Mouse (Mus musculus): ENCODE measurements at regions not wholly inside any gene's neighbourhood (a gene's known extent, or its start where the extent isn't known, plus 50 kb on each side); places are given as distances from the start of the nearest gene placed in this dataset.

DNA sequence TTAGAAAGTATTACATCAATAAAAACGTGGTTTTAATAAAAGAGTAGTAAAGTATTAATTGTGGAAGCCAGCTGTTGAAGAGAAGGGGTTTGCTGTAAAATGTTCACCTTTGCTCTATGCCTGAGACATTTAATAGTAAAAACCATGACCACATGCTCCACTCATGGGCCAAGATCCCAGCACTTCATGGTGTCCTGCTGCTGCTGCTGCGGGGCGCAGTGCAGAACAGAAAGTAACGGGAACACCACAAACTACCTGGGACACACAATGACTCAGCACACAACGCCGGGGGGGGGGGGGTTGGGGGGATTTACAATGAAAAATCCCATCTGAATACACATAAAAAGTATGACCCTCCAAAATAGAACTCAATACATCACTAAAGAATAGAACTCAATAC, 124.8 kb upstream of the Klf14 start:
- DNase-seq (ENCODE audit: low spot score) = no peak

DNA sequence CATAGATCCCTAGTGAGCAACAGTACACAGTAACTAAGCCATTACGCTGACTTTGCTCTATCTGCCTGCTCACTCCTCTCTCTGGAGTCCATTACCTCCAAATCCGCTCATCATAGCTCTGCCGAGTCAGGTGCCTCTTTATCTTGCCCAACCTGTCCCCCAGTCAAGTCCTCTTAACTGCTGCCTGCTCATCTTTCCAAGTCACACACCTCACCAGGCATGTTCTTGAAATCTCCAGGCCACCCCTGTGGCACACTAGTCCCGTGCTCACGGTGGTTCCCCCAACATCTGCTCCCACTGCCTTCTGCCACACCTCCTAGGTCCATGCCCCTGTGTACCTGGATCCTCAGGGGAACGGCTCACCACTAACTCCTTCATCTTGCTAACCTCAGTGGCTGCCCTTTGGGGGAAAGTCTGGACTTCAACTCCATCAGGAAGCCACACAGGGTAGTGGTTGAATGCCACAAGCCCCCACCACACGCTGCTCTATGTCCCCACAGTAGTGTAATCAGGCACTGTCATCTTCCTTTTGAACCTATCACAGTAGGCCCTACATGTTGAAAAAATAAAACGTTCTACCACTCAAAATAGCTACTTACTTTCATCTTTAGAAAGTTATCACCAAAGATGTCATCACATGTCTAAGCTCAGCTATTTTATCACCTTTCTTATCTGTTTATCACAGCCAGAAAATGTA, 126.3 kb upstream of the Klf14 start:
- DNase-seq (ENCODE audit: low spot score) = no peak

DNA sequence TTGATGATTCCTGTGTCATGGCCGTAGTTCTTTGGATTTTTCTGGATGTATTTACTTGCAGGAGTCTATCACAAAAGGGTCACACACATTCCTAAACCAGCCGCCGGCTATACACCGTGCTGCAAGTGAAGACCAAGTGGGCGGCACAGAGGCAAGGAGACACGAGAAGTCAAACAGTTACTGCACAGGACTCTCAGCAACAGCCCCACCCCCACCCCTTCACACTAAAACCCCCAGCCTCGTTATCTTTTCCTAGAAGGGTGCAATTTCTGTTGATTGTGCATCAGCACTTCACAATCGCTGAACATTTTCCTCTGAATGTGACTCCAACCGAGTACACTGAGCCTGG, 126.9 kb upstream of the Klf14 start:
- DNase-seq (ENCODE audit: low spot score) = no peak

DNA sequence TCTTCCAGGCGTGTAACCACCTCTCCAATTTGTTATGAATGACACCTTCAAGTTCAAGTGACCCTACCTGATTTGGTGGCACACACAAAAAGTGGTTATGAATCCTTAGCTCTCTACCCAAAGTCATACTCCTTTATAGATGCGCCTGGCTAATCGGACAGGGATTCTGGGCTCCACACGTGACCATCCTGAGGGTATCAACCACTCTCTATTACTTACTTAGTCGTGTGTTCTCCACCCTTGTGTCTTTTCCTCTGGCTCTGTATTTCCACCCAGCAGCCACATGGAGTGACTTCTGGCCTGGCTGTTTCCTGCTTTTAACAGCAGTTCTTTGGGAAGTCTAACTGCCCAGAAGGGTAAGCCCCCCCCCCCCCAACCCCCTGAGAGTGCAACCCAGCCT, 127.4 kb upstream of the Klf14 start:
- DNase-seq (ENCODE audit: low spot score) = no peak

DNA sequence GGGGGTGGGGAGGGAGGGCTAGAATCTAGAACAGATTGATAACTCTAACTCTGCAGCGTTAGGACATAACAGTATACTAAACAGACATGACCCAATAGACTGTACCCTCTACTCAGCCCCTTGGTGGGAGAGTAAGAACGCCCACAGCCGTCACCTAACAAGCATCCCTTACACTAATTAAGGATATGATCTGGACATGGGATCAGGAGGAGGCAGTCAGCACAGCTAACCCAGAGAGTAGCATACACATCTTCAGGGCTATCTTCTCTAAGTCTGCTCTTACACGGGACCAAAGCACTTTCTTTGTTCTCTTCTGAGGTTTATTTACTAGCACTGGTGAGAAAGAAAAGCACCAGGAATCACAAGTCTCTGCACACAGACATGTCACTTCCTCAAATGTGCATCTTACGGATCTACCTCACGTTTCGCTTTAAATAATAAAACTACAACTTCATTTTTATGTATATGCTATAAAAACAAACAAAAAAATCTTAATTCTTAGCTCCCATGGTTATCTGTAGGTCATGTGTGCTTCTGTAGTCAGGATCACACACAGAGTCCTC, 128.0 kb upstream of the Klf14 start:
- no peak for DNase-seq (ENCODE audit: low spot score)

DNA sequence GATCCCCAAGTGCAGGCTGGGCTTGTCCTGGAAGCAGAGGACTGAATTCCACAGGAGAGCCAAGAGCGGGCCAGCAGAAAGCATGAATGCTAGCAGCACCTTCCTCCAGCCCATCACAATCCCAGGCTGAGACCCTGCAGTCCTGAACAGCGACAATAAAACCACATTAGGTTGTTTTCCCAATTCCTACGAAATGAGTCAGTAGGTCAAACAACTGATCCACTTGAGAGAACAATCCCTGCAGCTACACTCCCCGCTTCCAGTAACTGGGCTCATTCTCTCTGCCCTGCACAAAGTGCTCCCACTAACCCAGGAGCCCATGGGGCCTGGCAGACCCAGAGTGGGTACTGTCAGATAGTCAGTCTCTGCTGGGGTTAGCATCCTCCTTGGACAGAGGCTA, 128.6 kb upstream of the Klf14 start:
- no peak for DNase-seq (ENCODE audit: low spot score)

DNA sequence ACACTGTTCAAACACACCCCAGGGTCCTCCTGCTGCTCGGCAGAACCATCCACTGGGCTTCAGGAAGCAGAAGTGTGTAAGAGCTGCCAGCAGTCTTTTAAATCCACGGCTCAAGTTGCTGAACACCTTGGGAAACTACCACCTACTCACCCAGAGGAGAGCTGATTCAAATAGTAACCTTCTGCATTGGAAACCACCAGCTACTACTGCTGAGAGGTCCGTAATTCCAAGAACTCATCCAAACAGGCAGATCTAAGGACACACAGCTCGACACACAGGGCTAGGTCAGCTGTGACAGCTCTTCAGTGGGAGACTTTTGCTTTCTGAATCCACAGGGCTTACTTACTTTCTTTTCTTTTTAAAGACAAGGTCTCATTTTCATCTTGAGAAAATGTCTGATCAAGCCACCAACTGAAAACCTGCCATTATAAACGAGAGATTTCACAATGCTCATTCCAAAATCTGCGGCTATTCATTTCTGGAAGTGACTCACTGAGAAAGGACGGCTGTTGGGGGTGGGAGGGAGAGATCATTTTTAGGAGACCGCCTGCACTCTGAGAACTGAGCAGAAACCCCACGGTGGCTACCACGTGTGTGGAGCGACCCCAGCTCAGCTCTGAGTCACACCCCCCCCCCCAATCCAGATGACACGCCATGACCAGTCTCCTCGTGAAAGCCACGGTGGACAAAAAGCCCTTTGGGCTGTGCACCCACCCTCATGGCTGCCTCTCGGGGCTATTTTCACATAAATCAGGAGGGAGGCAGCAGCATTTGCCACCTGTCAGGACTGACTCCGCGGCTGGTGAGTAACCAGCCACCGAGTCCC, 129.5 kb upstream of the Klf14 start:
- DNase-seq (ENCODE audit: low spot score) = no peak

DNA sequence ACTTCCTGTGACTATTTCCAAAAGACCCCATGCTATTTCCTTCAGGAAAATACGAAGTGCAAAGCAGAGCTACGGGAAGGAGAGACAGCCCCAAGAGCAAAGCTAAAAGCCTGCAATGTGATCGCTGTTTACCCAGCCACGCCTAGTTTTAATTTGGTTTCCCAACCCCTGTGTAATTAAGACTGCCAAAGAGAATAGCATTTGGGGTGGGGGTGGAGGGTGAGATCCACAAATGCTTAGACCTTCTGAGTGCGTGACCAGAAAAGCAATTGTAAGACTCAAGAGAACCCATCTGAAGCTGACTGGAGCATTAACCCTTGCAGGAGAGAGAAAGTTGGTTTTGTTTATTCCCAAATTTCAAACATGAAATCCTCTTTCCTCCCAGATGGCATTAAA, 130.1 kb upstream of the Klf14 start:
- DNase-seq (ENCODE audit: low spot score) = no peak

DNA sequence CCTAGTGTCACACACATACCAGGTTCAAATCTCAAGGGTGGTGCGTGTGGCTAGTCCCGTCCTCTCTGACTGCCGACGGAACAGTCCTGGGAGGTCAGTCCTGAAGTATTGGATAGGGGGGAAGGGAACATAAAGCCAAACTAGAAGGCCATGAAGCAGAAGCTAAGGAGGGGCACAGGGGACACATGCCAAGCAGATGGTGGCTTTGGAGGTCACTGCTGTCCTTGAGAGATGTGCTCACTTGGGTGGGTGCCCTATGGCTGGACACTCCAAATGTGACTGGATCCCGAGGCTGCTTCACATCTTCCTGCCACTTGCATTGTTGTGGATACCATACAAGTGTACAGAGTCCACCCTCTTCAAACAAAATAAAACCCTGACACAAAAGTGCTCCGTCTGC, 131.4 kb upstream of the Klf14 start:
- no peak for DNase-seq (ENCODE audit: low spot score)

DNA sequence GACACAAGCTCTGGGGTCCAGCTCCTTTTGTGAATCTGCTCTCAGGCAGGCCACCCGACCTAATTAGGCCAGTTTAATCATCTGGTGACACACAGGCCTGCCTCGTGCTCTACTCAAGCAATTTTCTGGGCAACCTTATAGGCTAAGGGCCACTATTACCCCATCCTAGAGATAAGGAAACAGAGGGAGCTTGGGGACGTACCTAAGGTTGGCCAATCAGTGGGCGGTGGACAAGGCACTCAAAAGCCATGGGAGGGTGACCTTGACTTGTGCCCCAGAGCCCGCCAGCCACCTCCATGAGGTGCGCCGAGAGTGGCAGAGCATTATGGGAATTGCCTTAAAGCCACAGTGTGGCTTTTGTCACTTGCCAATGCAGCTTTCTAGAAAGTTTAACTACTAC, 131.9 kb upstream of the Klf14 start:
- DNase-seq (ENCODE audit: low spot score) = no peak

DNA sequence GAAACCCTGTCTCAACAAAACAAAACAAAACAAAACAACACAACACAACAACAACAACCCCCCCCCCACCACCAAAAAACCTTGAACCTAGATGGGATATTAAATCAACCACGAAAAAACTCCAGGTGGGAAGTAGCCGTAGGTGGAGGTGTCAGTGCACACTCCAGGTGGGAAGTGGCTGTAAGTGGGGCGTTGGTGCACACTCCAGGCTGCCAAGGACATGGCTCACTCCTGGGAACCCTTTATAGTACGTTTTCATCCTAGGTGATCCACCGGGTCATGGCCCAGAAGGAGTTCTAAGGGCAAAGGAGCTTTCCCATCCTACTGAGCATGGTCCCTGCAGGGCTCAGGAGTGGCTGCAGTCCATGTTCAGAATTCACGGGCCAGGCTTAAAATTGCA, 133.4 kb upstream of the Klf14 start:
- DNase-seq (ENCODE audit: low spot score) = no peak

DNA sequence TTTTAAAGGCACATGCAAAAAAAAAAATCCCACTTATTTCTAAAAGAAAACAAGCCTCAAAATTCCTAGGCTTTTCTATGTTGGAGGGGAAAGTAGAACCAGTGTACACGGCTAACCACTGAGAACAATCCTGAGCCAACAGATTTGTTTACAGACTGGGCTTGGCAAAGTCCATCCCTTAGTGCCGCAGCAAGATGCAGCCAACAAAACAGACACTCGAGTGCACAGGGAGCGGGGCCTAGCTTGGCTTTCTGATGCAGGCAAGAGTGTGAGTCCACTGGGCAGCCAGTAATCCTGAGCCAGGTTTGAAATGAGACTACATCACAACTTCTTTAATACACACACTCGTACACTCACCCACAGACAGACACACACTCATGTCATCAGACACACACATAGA, 133.9 kb upstream of the Klf14 start:
- DNase-seq (ENCODE audit: low spot score) = no peak

DNA sequence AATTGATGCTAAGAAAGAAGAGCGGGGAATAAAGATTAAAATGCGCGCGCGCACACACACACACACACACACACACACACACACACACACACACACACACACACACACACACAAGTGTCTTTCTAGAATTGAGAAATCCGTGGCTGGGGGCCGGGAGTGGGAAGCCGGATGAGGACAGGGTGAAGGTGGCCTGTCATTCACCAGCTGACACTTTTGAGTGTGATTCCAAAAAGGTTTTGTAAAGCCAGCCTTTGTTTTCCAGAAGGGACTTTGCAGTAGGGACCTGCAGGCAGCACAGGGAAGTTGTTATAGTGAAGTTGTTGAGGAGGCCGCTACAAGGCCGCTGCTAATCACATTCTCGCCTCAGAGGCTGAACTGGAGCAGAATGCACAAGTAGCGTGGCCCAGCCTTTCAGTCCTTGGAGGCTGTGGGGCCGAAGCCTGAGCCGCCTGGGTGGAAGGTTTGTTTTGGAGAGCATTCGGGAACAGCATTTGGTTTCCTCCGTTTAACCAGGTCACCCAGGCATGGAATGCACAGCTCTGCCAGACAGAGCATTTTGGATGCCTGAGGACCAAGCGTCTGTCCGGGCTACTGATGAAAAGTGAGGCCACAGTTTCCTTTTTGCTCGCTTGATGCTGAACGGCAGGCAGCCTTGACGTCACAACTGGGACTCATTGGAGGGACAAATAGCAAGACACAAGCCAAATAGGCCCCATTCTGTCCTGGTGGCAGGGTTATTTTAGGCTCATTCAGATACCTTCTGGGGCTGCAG, 137.3 kb upstream of the Klf14 start:
- no peak for DNase-seq (ENCODE audit: low spot score)

DNA sequence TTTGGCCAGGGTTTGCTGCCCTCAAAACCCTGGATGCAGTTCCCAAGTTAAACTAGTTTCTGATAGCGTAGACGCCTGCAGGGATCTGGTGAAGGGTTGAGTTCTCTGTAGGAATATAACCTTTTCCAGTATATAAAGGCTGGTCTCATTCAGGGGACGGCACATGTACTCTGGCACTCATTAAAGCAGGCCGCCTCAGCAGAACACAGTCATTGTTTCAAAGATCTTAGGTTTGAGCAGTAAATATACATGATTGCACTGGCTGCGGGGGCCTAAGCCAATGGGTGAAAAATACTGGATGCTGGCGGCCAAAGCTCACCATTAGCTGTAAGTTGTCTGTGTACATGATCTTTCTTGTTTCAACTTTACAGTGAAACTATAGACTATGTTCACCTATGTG, 137.9 kb upstream of the Klf14 start:
- no peak for DNase-seq (ENCODE audit: low spot score)

DNA sequence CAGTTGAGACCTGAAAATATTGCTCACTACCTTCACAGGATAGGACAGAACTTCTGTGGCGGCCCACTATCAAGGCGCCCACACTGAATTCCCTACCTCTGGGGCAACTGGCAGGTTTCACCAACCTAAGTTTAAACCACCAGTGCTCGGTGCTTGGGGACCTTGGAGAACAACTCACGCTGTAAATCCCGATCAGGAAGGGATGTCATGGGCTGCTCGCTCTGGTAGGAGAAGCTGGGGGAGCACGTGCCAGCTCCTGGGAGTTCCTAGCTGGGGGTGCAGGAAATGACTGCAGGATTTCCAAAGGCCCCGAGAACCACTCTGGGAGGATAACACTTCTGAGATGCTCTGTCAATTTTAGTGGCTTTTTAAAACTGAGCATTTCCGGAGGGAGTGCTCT, 138.4 kb upstream of the Klf14 start:
- DNase-seq (ENCODE audit: low spot score) = no peak

DNA sequence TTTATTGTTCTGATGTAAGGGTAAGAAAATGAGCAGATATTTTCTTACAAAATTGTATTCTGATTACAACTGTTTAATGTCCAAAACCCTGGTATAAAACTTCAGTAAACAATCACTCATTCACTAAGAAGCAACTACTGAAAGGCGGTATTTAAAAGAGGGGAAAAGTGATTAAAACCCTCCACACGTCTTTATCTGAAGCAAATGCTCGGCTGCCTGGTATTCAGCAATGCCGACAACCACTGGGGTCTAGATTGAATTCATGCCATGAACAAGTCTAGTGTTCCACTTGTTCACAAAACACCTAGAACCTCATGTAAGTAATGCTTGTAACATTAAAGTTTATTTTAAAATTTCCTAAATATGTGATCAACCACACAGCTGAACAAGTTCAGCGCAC, 139.2 kb upstream of the Klf14 start:
- no peak for DNase-seq (ENCODE audit: low spot score)

DNA sequence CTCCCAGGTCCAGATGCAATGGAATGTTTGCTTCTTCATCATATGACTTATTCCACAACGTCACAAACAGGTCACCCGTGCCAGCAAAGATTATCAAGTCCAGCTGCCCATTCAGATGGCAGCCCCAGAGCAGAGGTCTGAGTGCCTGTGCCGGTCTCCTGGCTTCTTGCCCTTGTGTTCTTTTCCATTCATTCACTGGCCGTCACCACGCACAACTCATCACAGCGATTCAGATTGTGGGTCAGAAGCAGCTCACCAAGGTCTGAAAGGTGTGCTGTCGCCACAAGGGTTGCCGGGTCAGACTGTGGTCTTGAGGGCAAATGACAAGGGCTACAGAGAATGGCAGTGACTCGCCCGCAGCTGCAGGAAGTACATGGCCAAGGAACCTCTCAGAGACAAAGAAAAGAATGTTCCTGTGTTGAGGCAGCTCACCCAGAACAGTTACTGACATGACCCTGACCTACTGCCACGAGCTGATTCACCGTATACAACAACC, 141.3 kb upstream of the Klf14 start:
- DNase-seq (ENCODE audit: low spot score) = no peak

DNA sequence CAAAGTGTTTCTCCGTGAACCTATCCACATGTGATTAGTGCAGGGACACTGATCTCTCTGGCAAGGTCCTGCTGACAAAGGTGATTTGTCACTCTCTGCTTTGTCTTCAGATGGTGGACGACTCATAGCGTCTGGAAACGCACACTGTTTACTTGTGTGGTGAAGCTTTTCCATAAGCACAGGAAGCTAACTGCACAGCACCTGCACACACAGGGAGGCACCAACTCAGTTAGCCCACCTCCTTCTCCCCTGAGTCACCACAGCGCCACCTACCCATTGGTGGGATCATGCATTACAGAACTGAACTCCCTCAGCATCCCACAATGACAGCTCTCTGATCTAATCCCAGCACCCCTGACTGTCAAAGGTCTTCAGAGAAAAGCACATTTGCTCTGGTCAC, 141.9 kb upstream of the Klf14 start:
- no peak for DNase-seq (ENCODE audit: low spot score)

DNA sequence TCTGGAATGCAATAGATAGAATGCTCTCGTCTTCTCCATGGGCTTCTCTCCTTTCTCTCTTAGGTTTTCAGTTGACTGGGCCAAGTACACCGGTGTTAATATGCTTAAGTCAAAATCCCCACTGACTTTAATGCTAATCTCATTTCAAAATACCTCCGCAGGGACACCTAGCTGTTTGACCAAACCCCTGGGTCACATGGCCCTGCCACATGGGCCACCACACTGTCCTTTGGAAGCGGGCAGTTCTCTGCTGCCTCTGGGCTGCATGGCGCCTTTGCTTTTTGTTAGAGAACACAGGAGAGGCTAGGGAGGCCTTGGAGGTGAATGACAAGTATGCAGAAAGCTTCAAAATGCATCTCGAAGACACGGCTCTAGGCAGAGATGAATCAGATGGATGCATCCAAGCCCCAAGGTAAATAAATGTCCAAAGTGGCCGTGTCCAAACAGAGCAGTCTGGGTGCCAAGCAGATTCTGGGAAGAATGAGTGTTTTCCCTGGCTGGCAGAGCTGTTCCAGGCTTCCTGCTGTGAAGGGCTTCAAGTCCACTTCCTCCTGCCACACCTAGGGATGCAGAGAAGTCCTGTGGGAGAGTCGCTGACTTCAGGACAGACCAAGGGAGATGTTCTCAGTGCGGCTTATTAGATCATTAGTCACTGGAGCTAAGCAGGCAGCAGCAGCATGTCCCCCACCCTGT, 147.4 kb upstream of the Klf14 start:
- DNase-seq (ENCODE audit: low spot score) = no peak

DNA sequence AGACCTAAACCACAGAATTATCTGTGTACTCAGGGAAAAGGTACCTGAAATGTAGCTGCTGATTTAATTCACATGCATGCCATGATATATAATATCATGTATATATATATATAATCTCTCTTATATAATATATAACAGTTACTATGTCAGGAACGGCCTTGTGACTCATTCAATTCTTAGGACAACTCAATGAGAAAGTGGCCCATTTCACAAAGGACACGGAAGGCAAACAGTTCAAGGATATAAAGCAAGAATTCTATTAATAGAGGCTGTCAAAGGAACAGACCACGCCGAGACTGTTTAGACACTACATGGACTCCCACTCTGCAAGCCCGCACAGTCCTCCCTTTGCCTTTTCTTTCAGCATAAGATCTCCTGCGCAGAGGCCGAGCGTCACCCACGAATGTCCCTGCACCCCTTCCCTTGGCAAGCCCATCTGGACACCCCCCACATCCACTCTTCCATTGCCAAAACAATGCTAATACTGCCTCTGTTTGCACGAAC, 148.0 kb upstream of the Klf14 start:
- no peak for DNase-seq (ENCODE audit: low spot score)

DNA sequence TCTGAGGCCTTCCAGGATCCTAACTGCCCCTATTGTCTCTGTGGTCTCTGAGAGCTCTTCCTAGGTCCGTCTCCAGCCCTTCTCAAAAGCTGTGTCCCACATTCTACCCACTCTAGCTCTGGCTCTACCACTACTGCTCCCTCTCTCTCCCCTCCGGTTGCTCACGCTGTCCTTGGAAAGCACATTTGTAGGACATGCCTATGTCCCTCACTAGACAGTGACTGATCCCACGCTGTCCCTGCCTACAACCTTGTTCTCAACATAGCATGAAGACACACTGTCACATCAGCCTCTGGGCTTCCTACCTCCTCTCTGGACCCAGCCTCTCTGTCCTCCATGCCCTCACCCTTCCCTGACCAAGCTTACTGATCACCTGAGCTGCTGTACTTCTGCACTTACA, 148.5 kb upstream of the Klf14 start:
- DNase-seq (ENCODE audit: low spot score) = no peak
